Mouse (Mus musculus): ENCODE measurements at regions not wholly inside any gene's neighbourhood (a gene's known extent, or its start where the extent isn't known, plus 50 kb on each side); places are given as distances from the start of the nearest gene placed in this dataset.

GRCm38 (mm10) chr14:86233305-86233704 is 907.7 kb downstream of the Diaph3 start:
- no peak overlapping the region for H3K27ac ChIP-seq (ENCODE audit: low read length)
- H3K4me2 ChIP-seq (replicated peaks; ENCODE audit: low read depth, low read length) = no peak overlapping the region
- 79% methylated on average over 1 of the region's 1 CpGs for WGBS
- ATAC-seq (ENCODE audit: insufficient number of reproducible peaks, insufficient read depth, low FRiP score, low read depth) = no peak
- no peak overlapping the region for H3K9ac ChIP-seq (replicated peaks; ENCODE audit: low read depth, low read length)
- no peak overlapping the region for H3K4me3 ChIP-seq (ENCODE audit: low read depth, low read length)
- no peaks in the 10 kb centered on the region for H3K4me1 ChIP-seq (ENCODE audit: control insufficient read depth, insufficient read depth, low read length)
- no peaks in the 10 kb centered on the region for H3K36me3 ChIP-seq (ENCODE audit: control insufficient read depth, insufficient read depth, low read length)
- no peaks in the 10 kb centered on the region for H3K9me3 ChIP-seq (ENCODE audit: control insufficient read depth, low read depth, low read length)
- H3K27me3 ChIP-seq (ENCODE audit: control insufficient read depth, insufficient read depth, low read length) = no peaks in the 10 kb centered on the region

DNA sequence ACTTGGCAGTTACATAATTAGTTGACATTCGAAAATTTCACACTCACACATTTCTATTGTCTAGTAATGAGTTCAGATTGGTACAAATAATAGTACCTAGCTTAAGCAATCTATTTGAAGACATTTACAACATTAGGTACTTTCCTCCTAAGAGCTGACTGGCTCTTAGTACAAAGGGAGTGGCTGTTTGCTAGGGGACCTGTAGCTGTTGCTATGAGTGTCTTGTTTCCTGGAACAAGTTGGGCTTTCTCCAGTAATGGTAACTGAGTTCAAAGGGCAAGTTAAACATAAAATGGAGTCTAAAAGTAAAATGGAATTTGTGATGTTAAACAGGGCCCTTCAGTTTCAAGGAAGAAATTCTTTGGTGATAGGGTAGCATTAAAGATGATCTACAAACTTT is 910.4 kb downstream of the Diaph3 start:
- no peaks in the 10 kb centered on the region for H3K4me1 ChIP-seq (ENCODE audit: control insufficient read depth, insufficient read depth, low read length)
- H3K27me3 ChIP-seq (ENCODE audit: control insufficient read depth, insufficient read depth, low read length) = no peaks in the 10 kb centered on the region
- no peak overlapping the region for H3K9ac ChIP-seq (replicated peaks; ENCODE audit: low read depth, low read length)
- no peak for ATAC-seq (ENCODE audit: insufficient number of reproducible peaks, insufficient read depth, low FRiP score, low read depth)
- no peak overlapping the region for H3K27ac ChIP-seq (ENCODE audit: low read length)
- no peak overlapping the region for H3K4me2 ChIP-seq (replicated peaks; ENCODE audit: low read depth, low read length)
- H3K9me3 ChIP-seq (ENCODE audit: control insufficient read depth, low read depth, low read length) = no peaks in the 10 kb centered on the region
- no peaks in the 10 kb centered on the region for H3K36me3 ChIP-seq (ENCODE audit: control insufficient read depth, insufficient read depth, low read length)
- H3K4me3 ChIP-seq (ENCODE audit: low read depth, low read length) = no peak overlapping the region
- 78% methylated on average over 1 of the region's 1 CpGs for WGBS

DNA sequence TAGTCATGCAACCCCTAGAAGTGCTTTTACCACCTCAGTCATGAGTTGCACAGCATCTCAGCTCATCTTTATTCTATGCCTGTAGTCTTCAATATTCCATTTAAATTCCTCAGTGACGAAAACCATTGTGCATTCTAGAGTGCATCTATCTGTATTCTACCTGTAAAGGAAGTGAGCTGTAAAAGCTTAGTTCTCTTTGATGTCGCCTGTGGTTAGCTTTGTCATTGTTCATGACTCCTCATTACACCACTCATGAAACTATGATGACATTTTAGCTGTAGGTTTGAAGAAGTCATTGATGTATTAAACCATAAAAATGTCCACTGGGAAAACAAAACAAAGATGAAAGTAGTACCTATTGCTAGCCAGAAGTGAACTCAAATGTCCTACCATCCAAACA is 911.3 kb downstream of the Diaph3 start:
- 90% methylated on average over 2 of the region's 2 CpGs for WGBS
- H3K4me2 ChIP-seq (replicated peaks; ENCODE audit: low read depth, low read length) = no peak overlapping the region
- no peak for ATAC-seq (ENCODE audit: insufficient number of reproducible peaks, insufficient read depth, low FRiP score, low read depth)
- H3K27me3 ChIP-seq (ENCODE audit: control insufficient read depth, insufficient read depth, low read length) = no peaks in the 10 kb centered on the region
- H3K36me3 ChIP-seq (ENCODE audit: control insufficient read depth, insufficient read depth, low read length) = no peaks in the 10 kb centered on the region
- H3K4me3 ChIP-seq (ENCODE audit: low read depth, low read length) = no peak overlapping the region
- H3K9me3 ChIP-seq (ENCODE audit: control insufficient read depth, low read depth, low read length) = no peaks in the 10 kb centered on the region
- no peak overlapping the region for H3K27ac ChIP-seq (ENCODE audit: low read length)
- H3K9ac ChIP-seq (replicated peaks; ENCODE audit: low read depth, low read length) = no peak overlapping the region
- no peaks in the 10 kb centered on the region for H3K4me1 ChIP-seq (ENCODE audit: control insufficient read depth, insufficient read depth, low read length)

GRCm38 (mm10) chr14:86215711-86216110 is 925.3 kb downstream of the Diaph3 start:
- Histone ChIP-seq H3K4me3 (ENCODE audit: low read depth, low read length) (no peak overlapping the region), H3K4me2 (replicated peaks; ENCODE audit: low read depth, low read length) (no peak overlapping the region), H3K36me3 (ENCODE audit: control insufficient read depth, insufficient read depth, low read length) (no peaks in the 10 kb centered on the region), H3K27me3 (ENCODE audit: control insufficient read depth, insufficient read depth, low read length) (no peaks in the 10 kb centered on the region), H3K27ac (ENCODE audit: low read length) (no peak overlapping the region), H3K9me3 (ENCODE audit: control insufficient read depth, low read depth, low read length) (no peaks in the 10 kb centered on the region), H3K4me1 (ENCODE audit: control insufficient read depth, insufficient read depth, low read length) (no peaks in the 10 kb centered on the region), H3K9ac (replicated peaks; ENCODE audit: low read depth, low read length) (no peak overlapping the region)
- no peak for ATAC-seq (ENCODE audit: insufficient number of reproducible peaks, insufficient read depth, low FRiP score, low read depth)
- WGBS = 86% methylated on average over 9 of the region's 9 CpGs

DNA sequence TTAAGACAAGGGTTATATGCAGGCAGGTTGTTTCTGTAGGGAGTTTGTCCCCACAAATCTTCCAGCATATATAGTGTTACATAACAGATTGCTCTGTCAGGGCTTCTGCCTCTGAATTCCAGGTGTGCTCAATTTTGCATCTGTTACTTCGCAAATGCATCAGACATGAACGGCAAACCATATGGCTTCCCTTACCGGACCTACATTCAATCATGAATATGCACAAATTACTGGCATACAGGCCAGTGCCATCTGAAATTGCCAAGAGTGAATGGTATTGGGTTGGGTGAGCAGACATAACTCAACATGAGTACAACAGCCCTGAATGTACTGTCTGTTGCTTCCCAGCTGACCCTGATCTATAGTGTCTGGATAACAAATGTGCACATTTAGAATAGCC is 929.4 kb downstream of the Diaph3 start:
- H3K36me3 ChIP-seq (ENCODE audit: control insufficient read depth, insufficient read depth, low read length) = no peaks in the 10 kb centered on the region
- no peak overlapping the region for H3K9ac ChIP-seq (replicated peaks; ENCODE audit: low read depth, low read length)
- H3K4me1 ChIP-seq (ENCODE audit: control insufficient read depth, insufficient read depth, low read length) = no peaks in the 10 kb centered on the region
- H3K27me3 ChIP-seq (ENCODE audit: control insufficient read depth, insufficient read depth, low read length) = no peaks in the 10 kb centered on the region
- no peak for ATAC-seq (ENCODE audit: insufficient number of reproducible peaks, insufficient read depth, low FRiP score, low read depth)
- no peak overlapping the region for H3K4me2 ChIP-seq (replicated peaks; ENCODE audit: low read depth, low read length)
- H3K9me3 ChIP-seq (ENCODE audit: control insufficient read depth, low read depth, low read length) = no peaks in the 10 kb centered on the region
- no peak overlapping the region for H3K4me3 ChIP-seq (ENCODE audit: low read depth, low read length)
- H3K27ac ChIP-seq (ENCODE audit: low read length) = no peak overlapping the region
- 85% methylated on average over 3 of the region's 3 CpGs for WGBS

- no peaks in the 10 kb centered on the region for H3K27me3 ChIP-seq (ENCODE audit: control insufficient read depth, insufficient read depth, low read length)
- no peak overlapping the region for H3K9ac ChIP-seq (replicated peaks; ENCODE audit: low read depth, low read length)
- no peak for ATAC-seq (ENCODE audit: insufficient number of reproducible peaks, insufficient read depth, low FRiP score, low read depth)
- WGBS = 81% methylated on average over 6 of the region's 7 CpGs
- H3K27ac ChIP-seq (ENCODE audit: low read length) = no peak overlapping the region
- H3K4me2 ChIP-seq (replicated peaks; ENCODE audit: low read depth, low read length) = no peak overlapping the region
- no peak overlapping the region for H3K4me3 ChIP-seq (ENCODE audit: low read depth, low read length)
- H3K9me3 ChIP-seq (ENCODE audit: control insufficient read depth, low read depth, low read length) = no peaks in the 10 kb centered on the region
- H3K36me3 ChIP-seq (ENCODE audit: control insufficient read depth, insufficient read depth, low read length) = no peaks in the 10 kb centered on the region
- no peaks in the 10 kb centered on the region for H3K4me1 ChIP-seq (ENCODE audit: control insufficient read depth, insufficient read depth, low read length)
Observed at GRCm38 (mm10) chr14:86204582-86204981, 936.5 kb downstream of the Diaph3 start.

GRCm38 (mm10) chr14:86197864-86198263 is 943.2 kb downstream of the Diaph3 start:
- ATAC-seq (ENCODE audit: insufficient number of reproducible peaks, insufficient read depth, low FRiP score, low read depth) = peak; percentile 23; the same call in 1 of the 2 replicates
- H3K27ac ChIP-seq (ENCODE audit: low read length) = no peak overlapping the region

GRCm38 (mm10) chr14:86184663-86185381 is 956.2 kb downstream of the Diaph3 start:
- no peak overlapping the region for H3K27ac ChIP-seq (ENCODE audit: low read length)
- no peaks in the 10 kb centered on the region for H3K4me1 ChIP-seq (ENCODE audit: control insufficient read depth, insufficient read depth, low read length)
- no peak overlapping the region for H3K9ac ChIP-seq (replicated peaks; ENCODE audit: low read depth, low read length)
- H3K36me3 ChIP-seq (ENCODE audit: control insufficient read depth, insufficient read depth, low read length) = no peaks in the 10 kb centered on the region
- H3K4me2 ChIP-seq (replicated peaks; ENCODE audit: low read depth, low read length) = no peak overlapping the region
- H3K4me3 ChIP-seq (ENCODE audit: low read depth, low read length) = no peak overlapping the region
- no peak for ATAC-seq (ENCODE audit: insufficient number of reproducible peaks, insufficient read depth, low FRiP score, low read depth)
- no peaks in the 10 kb centered on the region for H3K27me3 ChIP-seq (ENCODE audit: control insufficient read depth, insufficient read depth, low read length)
- WGBS = 62% methylated on average over 4 of the region's 4 CpGs
- H3K9me3 ChIP-seq (ENCODE audit: control insufficient read depth, low read depth, low read length) = no peaks in the 10 kb centered on the region

More at GRCm38 (mm10) chr14:86197864-86198263, 943.2 kb downstream of the Diaph3 start:
- H3K4me2 ChIP-seq (replicated peaks; ENCODE audit: low read depth, low read length) = no peak overlapping the region
- H3K36me3 ChIP-seq (ENCODE audit: control insufficient read depth, insufficient read depth, low read length) = no peaks in the 10 kb centered on the region
- H3K9ac ChIP-seq (replicated peaks; ENCODE audit: low read depth, low read length) = no peak overlapping the region
- no peaks in the 10 kb centered on the region for H3K27me3 ChIP-seq (ENCODE audit: control insufficient read depth, insufficient read depth, low read length)
- H3K4me3 ChIP-seq (ENCODE audit: low read depth, low read length) = no peak overlapping the region
- H3K9me3 ChIP-seq (ENCODE audit: control insufficient read depth, low read depth, low read length) = no peaks in the 10 kb centered on the region
- 80% methylated on average over 4 of the region's 4 CpGs for WGBS
- H3K4me1 ChIP-seq (ENCODE audit: control insufficient read depth, insufficient read depth, low read length) = no peaks in the 10 kb centered on the region

DNA sequence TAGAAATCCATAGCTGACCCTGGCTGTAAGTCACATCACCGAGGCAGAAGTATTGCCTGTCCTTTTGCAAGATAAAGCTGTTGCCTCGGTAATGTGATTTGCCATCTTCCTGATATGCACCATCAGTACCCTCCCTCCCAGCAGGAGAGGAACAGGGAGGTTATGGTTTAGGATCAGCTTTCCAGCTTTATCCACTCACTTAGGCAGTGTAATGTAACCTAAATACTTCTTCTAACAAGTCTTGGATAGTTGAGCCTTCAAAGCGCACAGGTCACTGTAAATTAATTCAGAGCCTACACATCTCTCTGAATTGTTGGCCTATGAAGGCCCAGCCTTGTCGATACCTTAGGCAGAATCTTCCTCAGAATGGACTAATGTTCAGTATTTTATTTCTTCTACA is 962.5 kb downstream of the Diaph3 start:
- Histone ChIP-seq H3K27me3 (ENCODE audit: control insufficient read depth, insufficient read depth, low read length) (no peaks in the 10 kb centered on the region), H3K4me2 (replicated peaks; ENCODE audit: low read depth, low read length) (no peak overlapping the region), H3K27ac (ENCODE audit: low read length) (no peak overlapping the region), H3K4me1 (ENCODE audit: control insufficient read depth, insufficient read depth, low read length) (no peaks in the 10 kb centered on the region), H3K9ac (replicated peaks; ENCODE audit: low read depth, low read length) (no peak overlapping the region), H3K36me3 (ENCODE audit: control insufficient read depth, insufficient read depth, low read length) (no peaks in the 10 kb centered on the region), H3K9me3 (ENCODE audit: control insufficient read depth, low read depth, low read length) (no peaks in the 10 kb centered on the region), H3K4me3 (ENCODE audit: low read depth, low read length) (no peak overlapping the region)
- WGBS = 70% methylated on average over 4 of the region's 4 CpGs
- ATAC-seq (ENCODE audit: insufficient number of reproducible peaks, insufficient read depth, low FRiP score, low read depth) = no peak

Data from stomach, embryonic 14.5 days (tissue).